Mouse (Mus musculus) kidney, postnatal 0 days (tissue): Measurements from ENCODE around the gene Pabpn1l. TPM values are rescaled to one million over a fixed set of nuclear protein-coding genes. Genes with fewer than 3 reads are reported as not detected.

Source experiments
- ATAC-seq: fragments of 200-750 bp; cut with Nextera tagmentation; replicated peaks from 2 replicates; pipeline ENCODE4 v1.8.0; 2017; ENCODE audit warnings: low read depth, moderate number of reproducible peaks, moderate TSS enrichment, moderate library complexity; ENCODE audit not compliant: low FRiP score
- DNase-seq: peaks from one replicate; pipeline ENCODE4 v3.0.0-alpha.2; 2016; ENCODE audit warnings: low spot score
- H3K27ac ChIP-seq: fragments of 300-500 bp; sonication (generic); 2 replicates; pipeline ENCODE4 v1.5.1; 2014; ENCODE audit warnings: mild to moderate bottlenecking
- H3K27me3 ChIP-seq: fragments of 300-500 bp; sonication (generic); 2 replicates; pipeline ENCODE4 v1.6.1; 2014; ENCODE audit warnings: low read length, mixed read lengths; ENCODE audit not compliant: insufficient read depth
- H3K36me3 ChIP-seq: fragments of 300-500 bp; sonication (generic); 2 replicates; pipeline ENCODE4 v1.6.1; 2014; ENCODE audit warnings: low read length, mixed read lengths; ENCODE audit not compliant: insufficient read depth
- H3K4me1 ChIP-seq: fragments of 300-500 bp; sonication (generic); replicated peaks from 2 replicates; pipeline ENCODE4 v1.6.1; 2014; ENCODE audit warnings: antibody characterized with exemption, low read length, mixed read lengths; ENCODE audit not compliant: insufficient read depth
- H3K4me2 ChIP-seq: fragments of 300-500 bp; sonication (generic); 2 replicates; pipeline ENCODE4 v1.6.1; 2014; ENCODE audit warnings: mild to moderate bottlenecking, low read length, moderate library complexity, mixed read lengths
- H3K4me3 ChIP-seq: fragments of 300-500 bp; sonication (generic); replicated peaks from 2 replicates; pipeline ENCODE4 v1.5.1; 2014; ENCODE audit warnings: low read depth, low read length
- H3K9ac ChIP-seq: fragments of 300-500 bp; sonication (generic); 2 replicates; pipeline ENCODE4 v1.6.1; 2014; ENCODE audit warnings: low read depth, low read length
- H3K9me3 ChIP-seq: fragments of 300-500 bp; sonication (generic); replicated peaks from 2 replicates; pipeline ENCODE4 v1.6.1; 2016; ENCODE audit warnings: low read length, inconsistent platforms, mixed read lengths
- CTCF ChIP-seq: IDR thresholded peaks from 2 replicates; pipeline ENCODE4 v1.5.1; 2016; ENCODE audit warnings: antibody characterized with exemption, low read depth, mild to moderate bottlenecking, moderate library complexity
- WGBS: fragments of 180-500 bp; shearing (Covaris S2); extraction: QIAGEN DNeasy Blood & Tissue Kit; methylation state at CpG from one replicate; pipeline ENCODE4 v1.1.7; 2014; 5-methylcytosine and 5-hydroxymethylcytosine counted together
- polyA plus RNA-seq: library from polyadenylated mRNA; unstranded; fragments of >200 nt; fragmentation: Nextera tagmentation; extraction: Ambion mirVana; gene quantifications from 2 replicates; pipeline ENCODE4 v1.2.1, GENCODE M21; 2015

Gene Pabpn1l
- polyA plus RNA-seq, result 0.15 and 0.22 TPM in 2 replicates

- no peaks in the 10 kb centered on the region for H3K27me3 ChIP-seq
- no peak within 1 kb of the TSS for H3K4me3 ChIP-seq
- no peaks in the 10 kb centered on the region for H3K9me3 ChIP-seq
- peaks cover 13% of the 10 kb centered on the region for H3K4me1 ChIP-seq
- WGBS, result 64% methylated on average over 6 of the region's 6 CpGs
- no peak within 1 kb of the TSS for H3K9ac ChIP-seq
- no peak within 1 kb of the TSS for H3K4me2 ChIP-seq
- no peak for ATAC-seq
- TF ChIP-seq CTCF, result no peak
- no peaks in the 10 kb centered on the region for H3K36me3 ChIP-seq
- H3K27ac ChIP-seq, result no peak within 1 kb of the TSS
- no peak for DNase-seq
These were observed at the start of gene Pabpn1l for GRCm38 (mm10) chr8:122622727-122623126. TSS of gene Pabpn1l (minus strand) at chr8:122622739.

GRCm38 (mm10) chr8:122671894-122672293, 49.4 kb upstream of the Pabpn1l start:
- WGBS, result 57% methylated on average over 6 of the region's 6 CpGs
- H3K9ac ChIP-seq, result no peak overlapping the region
- no peak overlapping the region for H3K27ac ChIP-seq
- peaks cover 9% of the 10 kb centered on the region for H3K27me3 ChIP-seq
- H3K9me3 ChIP-seq, result no peaks in the 10 kb centered on the region
- H3K4me3 ChIP-seq, result no peak overlapping the region
- H3K4me1 ChIP-seq, result peaks cover 3% of the 10 kb centered on the region; the same call in 1 of the 2 replicates
- no peak overlapping the region for H3K4me2 ChIP-seq
- no peak for ATAC-seq
- no peak for TF ChIP-seq CTCF
- DNase-seq, result no peak
- no peaks in the 10 kb centered on the region for H3K36me3 ChIP-seq

- Histone ChIP-seq H3K4me1 (peaks cover 12% of the 10 kb centered on the region), H3K9ac (no peak overlapping the region), H3K4me2 (no peak overlapping the region), H3K27me3 (no peaks in the 10 kb centered on the region; the same call in 1 of the 2 replicates), H3K36me3 (no peaks in the 10 kb centered on the region), H3K9me3 (no peaks in the 10 kb centered on the region), H3K4me3 (no peak overlapping the region), H3K27ac (no peak overlapping the region)
- DNase-seq (no peak), ATAC-seq (no peak)
- 78% methylated on average over 3 of the region's 3 CpGs for WGBS
- no peak for TF ChIP-seq CTCF
These were observed 48.2 kb upstream of the Pabpn1l start for GRCm38 (mm10) chr8:122670718-122671117.

- H3K4me3 ChIP-seq, result no peak overlapping the region
- H3K4me2 ChIP-seq, result no peak overlapping the region
- no peaks in the 10 kb centered on the region for H3K36me3 ChIP-seq
- H3K4me1 ChIP-seq, result peaks cover 19% of the 10 kb centered on the region
- ATAC-seq (no peak), DNase-seq (no peak)
- no peak overlapping the region for H3K9ac ChIP-seq
- no peaks in the 10 kb centered on the region for H3K9me3 ChIP-seq
- no peak for TF ChIP-seq CTCF
- H3K27ac ChIP-seq, result no peak overlapping the region
- H3K27me3 ChIP-seq, result no peaks in the 10 kb centered on the region; the same call in 1 of the 2 replicates
- WGBS, result 22% methylated on average over 11 of the region's 11 CpGs
These were observed 47.5 kb upstream of the Pabpn1l start for GRCm38 (mm10) chr8:122670001-122670400.

GRCm38 (mm10) chr8:122669370-122669769, 46.8 kb upstream of the Pabpn1l start:
- no peak for TF ChIP-seq CTCF
- 48% methylated on average over 5 of the region's 5 CpGs for WGBS
- H3K9me3 ChIP-seq, result no peaks in the 10 kb centered on the region
- H3K27me3 ChIP-seq, result no peaks in the 10 kb centered on the region; the same call in 1 of the 2 replicates
- DNase-seq, result no peak
- ATAC-seq, result no peak
- H3K4me2 ChIP-seq, result no peak overlapping the region
- H3K4me3 ChIP-seq, result no peak overlapping the region
- H3K36me3 ChIP-seq, result no peaks in the 10 kb centered on the region
- no peak overlapping the region for H3K27ac ChIP-seq
- no peak overlapping the region for H3K9ac ChIP-seq
- peaks cover 23% of the 10 kb centered on the region for H3K4me1 ChIP-seq

- WGBS, result 70% methylated on average over 11 of the region's 11 CpGs
- H3K9ac ChIP-seq, result no peak overlapping the region
- no peak overlapping the region for H3K4me2 ChIP-seq
- ATAC-seq, result no peak
- no peak for DNase-seq
- peaks cover 36% of the 10 kb centered on the region for H3K4me1 ChIP-seq
- no peak overlapping the region for H3K4me3 ChIP-seq
- TF ChIP-seq CTCF, result no peak
- no peaks in the 10 kb centered on the region; the same call in 1 of the 2 replicates for H3K27me3 ChIP-seq
- H3K27ac ChIP-seq, result no peak overlapping the region
- no peaks in the 10 kb centered on the region for H3K36me3 ChIP-seq
- H3K9me3 ChIP-seq, result no peaks in the 10 kb centered on the region
These were observed 45.3 kb upstream of the Pabpn1l start for GRCm38 (mm10) chr8:122667854-122668253.

- no peaks in the 10 kb centered on the region for H3K27me3 ChIP-seq
- WGBS, result 50% methylated on average over 12 of the region's 12 CpGs
- H3K27ac ChIP-seq, result peak overlapping the region; percentile 64
- H3K36me3 ChIP-seq, result no peaks in the 10 kb centered on the region
- H3K9me3 ChIP-seq, result no peaks in the 10 kb centered on the region
- no peak overlapping the region for H3K9ac ChIP-seq
- TF ChIP-seq CTCF, result no peak
- peaks cover 43% of the 10 kb centered on the region for H3K4me1 ChIP-seq
- DNase-seq, result no peak
- no peak for ATAC-seq
- no peak overlapping the region for H3K4me3 ChIP-seq
- H3K4me2 ChIP-seq, result no peak overlapping the region
These were observed 44.3 kb upstream of the Pabpn1l start for GRCm38 (mm10) chr8:122666827-122667226.
